Mouse (Mus musculus) C2C12 (cell line): Measurements from ENCODE around the gene Lep.

Source experiments
- CEBPB ChIP-seq: IDR thresholded peaks from one replicate; pipeline ENCODE4 v1.6.1; 2011; ENCODE audit warnings: low read depth, mild to moderate bottlenecking, control low read depth, moderate library complexity
- CTCF ChIP-seq: IDR thresholded peaks from one replicate; pipeline ENCODE4 v1.5.1; 2011; ENCODE audit not compliant: control insufficient read depth, insufficient read depth, insufficient read length
- FOSL1 ChIP-seq: IDR thresholded peaks from one replicate; pipeline ENCODE4 v1.8.0; 2011; ENCODE audit warnings: mild to moderate bottlenecking, low read length; ENCODE audit not compliant: poor library complexity, insufficient read depth, severe bottlenecking
- MAX ChIP-seq: IDR thresholded peaks from one replicate; pipeline ENCODE4 v1.6.1; 2011; ENCODE audit warnings: mild to moderate bottlenecking, control low read depth
- MYOD1 ChIP-seq: IDR thresholded peaks from one replicate; pipeline ENCODE4 v1.6.1; 2011; ENCODE audit warnings: low read depth; ENCODE audit not compliant: control insufficient read depth, insufficient read length
- MYOG ChIP-seq: IDR thresholded peaks from one replicate; pipeline ENCODE4 v1.6.1; 2011; ENCODE audit not compliant: control insufficient read depth, insufficient read length; ENCODE audit errors: extremely low read depth

DNA sequence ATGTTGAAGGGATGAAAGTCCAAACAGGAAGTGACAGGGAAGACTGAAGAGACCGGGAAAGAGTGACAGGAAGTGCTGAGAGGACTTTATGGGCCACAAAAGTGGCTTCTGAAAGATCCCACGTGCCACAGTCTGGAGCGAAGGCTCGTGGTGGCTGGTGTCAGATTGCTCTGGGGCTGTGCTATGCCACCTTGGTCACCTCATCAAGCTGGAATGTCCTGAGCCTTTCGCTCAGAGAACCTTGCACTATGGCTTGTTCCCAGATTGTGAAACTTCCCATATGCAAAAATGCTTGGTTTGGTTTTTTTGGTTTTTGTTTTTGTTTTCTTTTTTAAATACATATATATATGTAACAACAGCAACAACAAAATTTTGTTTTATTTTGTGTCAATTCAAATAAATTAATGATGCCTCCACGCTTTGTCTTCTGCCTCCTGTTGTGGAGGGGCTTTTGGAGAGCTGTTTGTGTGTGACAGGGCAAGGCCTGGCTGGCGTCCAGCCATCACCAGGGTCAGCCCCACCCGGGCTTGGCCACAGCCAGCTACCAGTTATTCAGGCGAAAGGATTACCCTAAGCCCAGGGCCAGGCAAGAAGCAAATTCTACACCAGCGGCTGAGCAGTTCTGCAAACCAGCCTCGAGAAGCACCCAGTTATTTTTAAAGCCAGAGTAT lies 13.6 kb downstream of the Lep start:
- no peak for TF ChIP-seq MAX
- TF ChIP-seq CTCF, result no peak
- TF ChIP-seq FOSL1, result no peak
- TF ChIP-seq MYOD1, result no peak
- TF ChIP-seq CEBPB, result no peak
- TF ChIP-seq MYOG, result no peak
